ENCODE assay signal across 13 mouse cellular contexts in genomic region chr1:24361990-24362635, GRCm38 (mm10).
DNase-seq lines count a peak whose midpoint lies in the region; ATAC-seq lines count a peak whose summit lies in the region.
"Had no signal": no experiment of that assay in that cellular context is flagged by ENCODE, and none has a peak within 500 bp of the region (broad histone marks: within the 10 kb centered on the region; RNA-seq: fewer than 3 reads in every experiment).

No protein-coding gene starts in this region.

- H3K9me3 ChIP-seq in kidney, embryonic 15.5 days (replicated peaks): no peaks in the 10 kb centered on the region
- H3K9me3 ChIP-seq: intestine, embryonic 15.5 days had no signal

- H3K9ac ChIP-seq in kidney, embryonic 15.5 days: no peak overlapping the region
- H3K9ac ChIP-seq: intestine, embryonic 15.5 days; liver, embryonic 13.5 days had no signal

- H3K36me3 ChIP-seq in kidney, embryonic 15.5 days: no peaks in the 10 kb centered on the region
- H3K36me3 ChIP-seq: intestine, embryonic 15.5 days; liver, embryonic 13.5 days had no signal

- 68% methylated on average over 13 of the region's 13 CpGs for WGBS in kidney, embryonic 15.5 days

- H3K27ac ChIP-seq in kidney, embryonic 15.5 days: no peak overlapping the region
- H3K27ac ChIP-seq: gastrocnemius, adult 2 months; intestine, embryonic 15.5 days; liver, embryonic 13.5 days had no signal

- no peak for DNase-seq in kidney, postnatal 14 days
- peak; percentile 80 for DNase-seq in brain, adult 2 months (ENCODE audit: low read depth, low spot score)
- peak; percentile 37 for DNase-seq in brain, embryonic 18.5 days (ENCODE audit: low read depth, low spot score)
- DNase-seq in cerebellum, postnatal 25 days: peak; percentile 44 to 54
- no peak for DNase-seq in adipocyte (ENCODE audit: low spot score)
- no peak for DNase-seq in lung, postnatal 10 days
- DNase-seq: gastrocnemius, adult 2 months; liver, embryonic 13.5 days; thymus, postnatal 14 days had no signal

- no peak overlapping the region for H3K4me3 ChIP-seq in kidney, embryonic 15.5 days (replicated peaks)
- H3K4me3 ChIP-seq: gastrocnemius, adult 2 months; intestine, embryonic 15.5 days; liver, embryonic 13.5 days had no signal

- ATAC-seq in kidney, embryonic 15.5 days (replicated peaks; ENCODE audit: low FRiP score): 0 out of 2 replicates have a peak, but pooled peaks have one; percentile 62
- ATAC-seq in activated CD4-positive, CD25-positive, alpha-beta regulatory T cell, adult 4 months: no peak
- ATAC-seq: intestine, embryonic 15.5 days; lung, postnatal 0 days had no signal

- no peaks in the 10 kb centered on the region for H3K27me3 ChIP-seq in kidney, embryonic 15.5 days
- H3K27me3 ChIP-seq: intestine, embryonic 15.5 days; liver, embryonic 13.5 days had no signal

- no peaks in the 10 kb centered on the region for H3K4me1 ChIP-seq in kidney, embryonic 15.5 days
- H3K4me1 ChIP-seq: intestine, embryonic 15.5 days; liver, embryonic 13.5 days had no signal

- no peak overlapping the region for H3K4me2 ChIP-seq in kidney, embryonic 15.5 days
- H3K4me2 ChIP-seq: intestine, embryonic 15.5 days; liver, embryonic 13.5 days had no signal

Comparison
In these comparisons a context has a peak if more than half of its experiments do, and no peak if none do; other contexts are left out.
1. DNase-seq: peak in brain, adult 2 months (single experiment), brain, embryonic 18.5 days (single experiment) and cerebellum, postnatal 25 days (2 of 2); none in kidney, postnatal 14 days (single experiment), adipocyte (single experiment) and lung, postnatal 10 days (single experiment).